Mouse (Mus musculus) adrenal gland, adult 18-20 months (tissue): ENCODE results near the gene 9330159F19Rik. TPM values are rescaled to one million over a fixed set of nuclear protein-coding genes. Genes with fewer than 3 reads are reported as not detected.
A peak's percentile ranks its signal among the peaks of the same experiment; 100 is the strongest.

Experiments
- DNase-seq, 2 experiments: peaks; one replicate each; pipeline ENCODE4 v3.0.0; 2021 to 2022; ENCODE audit warnings: low spot score in 2 of 2
- long read RNA-seq, 2 experiments: library from polyadenylated mRNA; stranded (forward); transcript quantifications; one replicate each; pipeline ENCODE4 v2.0.0; 2021
- total RNA-seq, 2 experiments: library from RNA; stranded (reverse); gene quantifications; 1 replicate in 1 of 2; 2 replicates in 1 of 2; pipeline ENCODE4 v1.2.3; 2021

9330159F19Rik gene
- total RNA-seq: 1 to 10 TPM; 5.7 to 9.2 TPM
- long read RNA-seq, experiment 1, full-length matches to known transcripts: 4 of 5 reads
- long read RNA-seq, experiment 1, partial matches to known transcripts: 0 of 5 reads
- long read RNA-seq, experiment 1, other reads (novel, unspliced or antisense): 1 of 5 reads
- long read RNA-seq, experiment 2, full-length matches to known transcripts: 1 of 2 reads
- long read RNA-seq, experiment 2, partial matches to known transcripts: 0 of 2 reads
- long read RNA-seq, experiment 2, other reads (novel, unspliced or antisense): 1 of 2 reads

DNA sequence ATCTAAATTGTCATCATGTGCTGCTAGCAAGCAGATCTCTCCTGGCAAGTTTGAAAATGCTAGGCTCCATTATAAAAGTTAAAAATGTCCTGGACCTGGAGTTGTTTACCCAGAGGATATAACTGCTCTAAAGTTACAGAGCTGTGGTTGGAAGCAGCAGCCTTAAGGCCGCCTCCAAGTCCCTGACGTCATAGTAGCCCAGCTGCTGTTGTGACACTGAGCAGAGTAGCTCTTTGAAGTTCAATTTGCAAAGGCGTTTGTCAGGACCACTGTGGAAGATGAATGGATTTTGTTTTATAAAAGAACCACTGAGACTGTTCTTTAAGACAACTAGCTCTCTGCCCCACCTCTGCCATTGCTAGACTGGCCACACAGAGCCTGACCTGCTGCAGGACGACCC, at the start of gene 9330159F19Rik:
TSS of gene 9330159F19Rik (plus strand) at position 154 of the 400 bp plus-strand sequence.
- DNase-seq: peak in 1 of 2 experiments; percentile 26

DNA sequence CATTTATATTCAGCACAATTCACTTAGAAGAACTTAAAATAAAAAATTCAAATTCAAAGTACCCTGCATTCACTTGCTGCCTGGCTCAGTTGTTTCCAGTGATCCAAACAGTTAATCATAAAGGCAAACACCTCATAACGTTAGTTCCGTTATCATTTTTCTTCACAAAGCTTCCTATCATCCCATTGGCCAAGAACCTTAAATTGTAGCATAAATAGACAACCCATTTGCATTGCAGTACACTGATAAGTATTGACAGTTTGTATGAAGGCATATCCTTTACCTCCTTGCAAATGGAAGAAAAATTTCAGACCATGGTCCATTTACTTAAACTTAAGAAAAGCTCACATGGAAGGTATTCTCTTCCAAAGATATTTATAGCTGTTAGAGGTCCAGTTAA, 49.7 kb upstream of the 9330159F19Rik start:
- DNase-seq: no peak

DNA sequence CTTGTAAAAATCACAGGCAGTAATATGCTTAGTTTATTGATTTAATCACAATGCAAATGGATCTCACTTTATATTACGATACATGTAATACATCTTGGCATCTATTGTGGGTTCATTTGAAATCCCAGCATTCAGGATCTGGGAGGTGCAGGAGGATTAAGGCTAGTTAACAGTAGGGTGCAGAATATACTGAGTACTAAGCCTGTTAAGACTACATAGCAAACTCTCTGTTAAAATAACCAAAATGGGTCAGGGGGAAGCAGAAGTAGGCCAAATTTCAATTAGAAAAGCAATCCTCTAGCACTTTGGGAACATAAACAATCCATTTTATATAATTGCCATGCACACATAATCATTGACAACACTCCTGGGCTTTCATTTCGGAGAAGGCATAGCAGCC, 37.6 kb upstream of the 9330159F19Rik start:
- DNase-seq: no peak

DNA sequence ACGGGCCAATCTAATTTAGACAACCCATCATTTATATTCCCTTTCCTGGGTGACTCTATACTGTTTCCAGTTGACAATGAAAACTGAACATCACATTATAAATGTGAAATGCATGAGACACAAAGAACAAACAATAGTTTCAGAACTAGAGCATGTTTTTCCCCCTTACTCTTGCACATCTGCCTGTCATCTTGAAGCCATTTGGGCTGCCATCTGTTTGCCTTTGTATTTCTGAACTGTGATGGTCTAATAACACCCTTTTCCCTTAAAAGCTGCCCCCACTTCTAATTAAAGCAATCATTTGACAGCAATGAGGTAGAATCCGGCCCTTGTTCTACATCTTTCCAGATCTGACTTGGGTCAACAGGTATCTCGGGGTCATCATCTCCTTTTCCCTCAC, 35.8 kb upstream of the 9330159F19Rik start:
- DNase-seq: no peak

DNA sequence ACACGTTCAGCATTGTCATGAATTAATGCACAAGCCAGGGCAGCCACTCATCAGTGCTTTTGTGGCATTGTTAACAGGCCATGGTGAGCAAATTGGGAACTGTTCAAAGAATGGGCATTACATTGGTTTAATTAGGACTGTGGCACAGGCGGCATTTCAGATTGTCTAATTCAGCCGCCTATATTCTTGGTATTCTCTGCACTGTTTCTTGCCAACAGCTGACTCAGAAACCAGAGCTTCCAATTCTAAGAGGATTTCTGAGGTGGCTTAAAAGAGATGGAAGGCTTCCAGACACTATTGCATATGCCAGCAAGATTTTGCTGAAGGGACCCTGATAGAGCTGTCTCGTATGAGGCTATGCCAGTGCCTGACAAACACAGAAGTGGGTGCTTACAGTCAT, 34.5 kb upstream of the 9330159F19Rik start:
- DNase-seq: no peak

DNA sequence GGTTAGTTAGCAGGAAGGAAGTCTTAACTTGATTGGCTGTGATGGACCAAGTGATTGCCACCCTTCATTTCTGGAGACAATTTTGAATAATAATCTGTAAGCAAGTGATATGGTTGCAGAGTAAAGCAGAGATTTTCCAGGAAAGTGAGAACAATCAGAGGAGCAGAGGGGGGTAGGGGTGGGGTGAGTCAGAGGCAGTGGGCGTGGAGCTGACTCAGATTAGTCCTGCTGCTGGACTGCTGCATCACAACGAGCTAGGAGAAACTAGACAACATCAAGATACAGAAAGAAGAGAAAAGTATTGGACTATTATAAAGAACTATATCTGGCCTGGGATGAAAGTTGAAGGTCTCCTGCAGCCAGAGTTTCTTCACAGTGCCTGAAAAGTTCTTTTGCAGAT, 33.4 kb upstream of the 9330159F19Rik start:
- peak; percentile 6 to 24 for DNase-seq

DNA sequence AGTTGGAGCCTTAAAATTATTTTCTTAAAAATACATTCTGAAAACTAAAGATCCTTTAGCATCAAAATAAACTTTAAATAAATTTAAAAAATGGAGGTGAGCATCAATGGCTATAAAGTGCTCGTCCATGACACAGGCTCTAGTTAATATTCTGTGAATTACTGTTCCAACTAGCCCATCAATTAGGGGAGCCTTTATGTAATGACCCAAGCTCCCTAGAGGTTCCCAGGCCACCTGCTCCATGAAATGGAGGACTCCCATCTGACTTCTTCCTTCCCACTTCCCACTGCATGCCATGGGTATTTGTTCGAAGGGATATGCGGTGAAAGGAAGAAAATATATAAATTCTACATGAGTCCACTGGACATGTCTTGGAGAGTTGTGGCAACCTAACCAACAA, 31.2 kb upstream of the 9330159F19Rik start:
- no peak for DNase-seq

DNA sequence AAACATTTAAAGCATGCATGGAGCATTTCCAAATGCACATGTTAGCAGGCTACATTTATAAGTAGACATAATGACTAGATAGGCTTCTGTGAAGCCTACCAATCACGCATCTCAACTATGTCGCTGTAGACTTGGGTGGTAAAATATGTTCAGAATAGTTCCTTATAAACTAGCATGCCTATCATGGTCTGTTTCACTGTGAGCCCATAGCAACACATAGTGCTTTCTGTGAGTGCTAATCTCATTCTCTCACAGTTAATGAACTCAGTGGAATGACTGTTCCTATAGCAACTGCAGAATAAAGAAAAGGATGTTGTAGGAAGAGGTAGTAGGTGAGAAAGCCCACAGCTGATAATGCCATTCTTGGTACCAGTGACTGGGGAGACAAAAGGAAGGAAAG, 30.4 kb upstream of the 9330159F19Rik start:
- DNase-seq: no peak

DNA sequence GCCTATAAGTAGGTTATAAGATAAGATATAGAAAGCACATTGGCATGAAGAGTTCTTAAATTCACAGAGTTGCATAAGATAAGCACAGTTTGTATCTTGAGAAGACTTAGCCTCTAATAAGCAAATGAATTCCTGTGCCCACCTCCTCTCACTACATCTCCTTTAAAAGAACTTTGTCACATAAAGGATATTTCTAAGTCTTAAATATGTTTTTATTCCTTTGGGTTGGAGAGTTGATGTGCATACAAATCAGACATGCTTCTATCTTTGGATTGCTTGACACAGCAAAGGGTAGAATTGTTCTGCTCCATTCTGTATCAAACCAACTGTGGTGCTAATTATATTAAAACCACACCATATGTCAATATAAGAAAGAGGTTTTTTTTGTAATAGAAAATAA, 17.6 kb upstream of the 9330159F19Rik start:
- no peak for DNase-seq

DNA sequence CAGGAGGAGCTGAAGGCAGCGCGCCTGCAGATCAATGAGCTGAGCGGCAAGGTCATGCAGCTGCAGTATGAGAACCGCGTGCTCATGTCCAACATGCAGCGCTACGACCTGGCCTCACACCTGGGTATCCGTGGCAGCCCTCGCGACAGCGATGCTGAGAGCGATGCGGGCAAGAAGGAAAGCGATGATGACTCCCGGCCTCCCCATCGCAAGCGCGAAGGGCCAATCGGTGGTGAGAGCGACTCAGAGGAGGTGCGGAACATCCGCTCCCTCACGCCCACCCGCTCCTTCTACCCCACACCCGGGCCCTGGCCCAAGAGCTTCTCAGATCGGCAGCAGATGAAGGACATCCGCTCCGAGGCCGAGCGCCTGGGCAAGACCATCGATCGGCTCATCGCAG, 14.6 kb upstream of the 9330159F19Rik start:
- DNase-seq: no peak

DNA sequence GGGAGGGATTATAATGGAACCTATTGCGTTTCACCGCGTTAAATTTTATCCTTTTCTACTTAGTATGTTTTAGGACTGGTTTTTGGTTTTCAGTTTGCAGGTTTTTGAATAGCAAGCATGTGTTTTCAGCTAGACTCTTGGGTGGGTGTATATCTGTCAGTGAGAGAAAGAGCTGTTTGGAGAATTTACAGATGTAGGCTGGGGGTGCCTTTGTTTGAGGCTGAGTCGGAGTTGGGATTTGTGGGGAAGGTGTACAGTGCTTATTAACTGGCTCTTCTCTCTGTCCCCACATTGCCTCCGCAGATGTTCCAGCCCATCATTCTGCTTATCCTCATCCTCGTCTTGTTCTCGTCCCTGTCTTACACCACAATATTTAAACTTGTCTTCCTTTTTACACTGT, 12.8 kb upstream of the 9330159F19Rik start, which contains the start of gene Gm49353:
TSS of gene Gm49353 (plus strand) at position 313 of the 400 bp plus-strand sequence.
- no peak for DNase-seq

DNA sequence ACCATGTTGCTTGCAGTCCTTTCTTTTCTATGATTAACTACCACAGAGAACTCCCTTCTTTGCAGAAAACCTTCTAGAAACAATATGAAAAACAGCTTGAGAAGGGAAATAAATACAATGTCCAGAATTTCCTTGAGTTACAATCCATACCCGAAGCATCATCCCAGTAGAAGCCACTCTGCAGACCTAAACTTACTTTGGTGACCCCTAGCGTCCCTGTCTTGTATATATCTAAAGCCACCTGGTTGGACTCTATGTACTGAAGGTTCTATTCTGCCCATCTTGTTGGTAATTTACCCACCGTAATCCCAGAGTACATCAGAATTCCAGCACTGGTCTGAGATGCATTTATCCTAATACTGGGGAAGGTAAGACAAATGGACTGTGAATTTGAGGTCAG, 11.6 kb upstream of the 9330159F19Rik start:
- no peak for DNase-seq

DNA sequence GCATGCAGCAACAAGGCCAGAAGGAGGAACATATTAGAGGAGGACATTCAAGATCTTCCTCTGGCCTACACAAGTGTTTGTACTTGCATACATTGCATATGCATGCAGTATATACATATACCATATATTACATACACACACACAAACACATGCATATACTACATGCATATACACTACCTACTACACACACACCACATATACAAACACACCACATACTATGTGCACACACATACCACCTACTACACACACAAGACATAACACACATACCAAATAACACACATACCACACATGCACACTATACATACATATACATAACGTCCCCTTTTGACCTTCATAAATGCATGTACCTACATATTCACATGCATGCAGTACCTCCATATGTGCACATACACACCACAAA, 10.8 kb upstream of the 9330159F19Rik start:
- DNase-seq: no peak

DNA sequence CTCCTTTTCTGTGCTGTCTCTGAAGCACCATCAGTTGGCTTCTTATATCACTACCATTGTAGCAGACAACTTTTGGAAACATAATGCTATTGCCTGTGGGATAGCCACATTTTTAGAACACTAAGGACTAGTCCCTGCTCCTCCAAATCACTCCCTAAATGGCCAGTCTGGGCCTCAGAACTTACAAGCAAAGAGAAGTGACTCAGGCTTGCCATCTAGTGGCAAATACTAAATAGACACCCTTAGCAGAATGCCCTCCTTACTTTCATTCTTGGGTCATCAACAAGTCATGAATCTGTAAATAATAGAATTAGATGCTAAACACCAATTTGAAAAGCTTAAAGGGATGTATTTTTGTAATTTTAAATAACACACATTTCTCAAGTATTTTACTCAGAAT, 4.7 kb upstream of the 9330159F19Rik start:
- DNase-seq: no peak

DNA sequence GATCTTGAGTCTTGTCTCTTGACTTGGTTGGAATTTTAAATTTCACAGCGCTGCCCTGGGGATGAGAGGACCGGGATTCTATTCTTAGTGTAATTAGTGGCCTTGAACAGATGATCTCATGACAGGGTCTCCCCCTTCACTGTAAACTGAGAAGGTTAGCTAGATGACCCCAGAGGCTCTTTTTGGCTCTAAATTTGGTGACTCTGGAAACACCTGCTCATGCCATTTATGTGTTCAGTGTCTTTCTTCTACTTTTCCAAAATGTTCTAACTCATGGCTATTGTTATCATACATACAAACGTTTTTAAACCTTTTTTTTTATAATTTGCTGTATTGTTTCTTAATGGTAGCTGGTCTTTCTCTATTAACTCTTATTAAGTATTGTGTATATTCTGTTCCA, 2.7 kb upstream of the 9330159F19Rik start:
- no peak for DNase-seq

DNA sequence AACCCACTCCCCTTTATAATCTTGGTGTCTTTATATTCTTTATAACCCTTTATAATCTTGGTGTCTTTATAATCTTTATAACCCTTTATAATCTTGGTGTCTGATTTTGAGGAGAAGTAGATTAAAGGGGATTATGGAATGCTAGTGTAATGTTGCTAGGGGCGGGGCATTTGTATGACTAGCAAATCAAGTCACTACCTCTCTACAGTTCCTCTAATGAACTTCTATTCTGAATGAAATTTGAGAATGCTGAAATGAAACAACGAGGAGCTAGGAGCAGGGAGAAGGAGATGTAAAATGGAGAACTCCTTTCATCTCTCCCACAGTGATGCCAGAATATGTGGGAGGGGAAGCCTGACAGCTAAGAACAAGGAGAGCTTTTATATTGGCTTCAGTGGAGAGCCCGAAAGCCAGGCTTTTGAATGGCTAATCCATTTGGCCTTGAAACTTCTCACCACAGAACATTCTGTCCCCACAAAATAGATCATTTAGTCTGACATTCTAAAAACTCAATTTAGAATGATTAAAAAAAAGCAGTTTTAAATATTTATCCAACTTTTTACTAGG, 2.2 kb downstream of the 9330159F19Rik start:
- no peak for DNase-seq

DNA sequence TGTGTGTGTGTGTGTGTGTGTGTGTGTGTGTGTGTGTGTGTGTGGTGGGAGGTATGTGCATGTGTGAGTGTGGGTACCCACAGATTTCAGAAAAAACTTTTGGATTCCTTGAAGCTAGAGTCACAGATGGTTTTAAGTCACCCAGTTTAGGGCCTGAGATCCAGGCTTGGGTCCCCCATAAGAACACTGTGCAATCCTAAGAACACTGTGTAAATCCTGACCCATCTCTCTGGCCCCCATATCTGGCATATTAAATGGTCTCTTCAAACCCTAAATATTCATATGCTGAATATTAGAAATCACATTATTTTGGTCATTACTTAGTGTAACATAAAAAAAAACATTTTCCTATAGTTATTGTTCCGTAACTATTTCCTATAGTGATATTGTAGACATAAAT, 5.6 kb downstream of the 9330159F19Rik start:
- DNase-seq: no peak

DNA sequence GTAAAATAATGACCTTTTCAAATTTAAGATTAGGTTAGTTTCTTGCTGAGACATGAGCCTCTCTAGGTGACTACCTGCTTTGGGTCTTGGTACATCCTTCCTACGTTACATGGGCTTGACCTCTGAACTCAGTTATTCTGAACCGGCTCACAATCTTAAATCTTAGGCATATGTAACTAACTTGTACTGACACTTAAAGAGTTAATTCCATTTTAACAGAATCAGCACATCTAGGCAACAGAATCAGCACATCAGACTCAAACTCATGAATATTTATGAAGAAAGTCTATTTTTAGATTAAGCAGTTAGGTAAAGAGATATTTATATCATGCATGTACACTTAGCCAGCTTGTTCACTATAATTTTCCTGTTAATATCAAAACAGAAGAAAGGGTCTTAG, 6.0 kb downstream of the 9330159F19Rik start:
- DNase-seq: no peak

DNA sequence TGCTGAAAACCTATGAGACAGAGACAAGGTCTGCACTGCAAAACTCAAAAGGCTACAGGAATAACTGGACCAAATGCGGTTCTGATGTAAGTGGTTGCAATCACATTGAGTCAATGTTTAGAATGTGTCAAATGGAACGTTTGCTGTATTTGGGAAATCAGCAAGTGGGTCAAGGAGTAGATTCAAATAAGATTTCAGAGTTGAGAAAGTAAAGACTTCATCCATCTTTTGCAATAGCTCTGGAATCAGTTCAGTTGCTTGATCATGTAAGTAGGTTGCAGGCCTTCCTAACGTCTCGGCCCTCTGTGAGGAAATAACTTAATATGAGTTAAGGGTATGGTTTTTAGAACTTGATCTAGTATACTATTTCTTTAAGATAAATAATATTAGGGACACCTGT, 13.9 kb downstream of the 9330159F19Rik start:
- no peak for DNase-seq

DNA sequence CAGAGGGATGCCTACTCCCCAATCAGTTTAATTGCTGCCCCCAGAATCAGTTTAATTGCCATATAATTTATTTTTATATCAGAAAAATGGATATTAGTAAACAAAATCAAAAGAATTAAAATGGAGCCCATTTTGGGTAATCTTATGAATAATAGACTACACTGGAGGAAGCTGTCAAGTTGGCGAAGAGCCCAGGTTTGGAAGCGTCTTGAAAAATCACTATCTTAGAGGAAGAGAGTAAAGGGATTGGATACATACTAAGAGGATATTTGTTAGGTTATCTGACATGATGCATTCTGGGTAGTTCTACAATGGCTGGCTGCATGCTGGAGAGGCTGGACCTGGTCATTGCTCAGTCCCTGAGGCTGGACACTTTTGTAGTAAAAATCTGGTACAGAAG, 19.8 kb downstream of the 9330159F19Rik start:
- no peak for DNase-seq
